Mouse (Mus musculus) liver, adult 2 months (tissue): ENCODE measurements around the gene Evc2.

Experiments used
- CTCF ChIP-seq: fragments of 200-500 bp; IDR thresholded peaks from 2 replicates; pipeline ENCODE4 v1.5.1; 2011; ENCODE audit warnings: low read depth, low read length, control low read depth
- POLR2A ChIP-seq: fragments of 200-500 bp; IDR thresholded peaks from 2 replicates; pipeline ENCODE4 v1.6.1; 2011; ENCODE audit warnings: low read length, control low read depth; ENCODE audit not compliant: insufficient read depth; ENCODE audit errors: extremely low read depth

- no peak for TF ChIP-seq CTCF
- TF ChIP-seq POLR2A: no peak
These were observed 1.7 kb upstream of the Evc2 start, which contains the start of gene Evc for GRCm38 (mm10) chr5:37336485-37337105.
